Mouse (Mus musculus) retina, embryonic 14.5 days (tissue): ENCODE measurements around the gene Dnaja4.

Experiments used
- DNase-seq: peaks from one replicate; pipeline ENCODE4 v3.0.0-alpha.2; 2015; ENCODE audit warnings: low spot score

The Dnaja4 gene

DNA sequence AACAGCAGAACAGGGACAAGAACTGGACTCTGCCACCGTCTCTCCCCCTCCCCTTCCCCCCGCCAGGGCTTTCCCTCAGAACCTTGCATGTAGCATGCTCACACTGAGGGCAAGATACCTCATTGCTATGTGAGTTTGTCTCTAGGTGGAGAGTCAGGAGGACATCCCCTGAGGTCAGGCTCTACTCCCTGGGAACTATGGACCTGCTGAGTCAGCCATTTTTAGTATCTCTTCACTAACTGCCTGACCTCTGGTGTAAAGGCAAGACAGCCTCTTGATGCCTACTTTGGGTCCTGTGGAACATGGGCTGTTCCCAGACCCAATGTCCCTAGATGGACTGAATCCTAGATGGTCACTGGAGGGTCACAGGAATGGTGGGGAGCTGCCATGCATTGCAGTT, 53.0 kb downstream of the Dnaja4 start:
- DNase-seq, result no peak

GRCm38 (mm10) chr9:54752201-54752943, 53.7 kb downstream of the Dnaja4 start:
- DNase-seq, result peak; percentile 68

GRCm38 (mm10) chr9:54752944-54753295, 54.2 kb downstream of the Dnaja4 start:
- DNase-seq, result no peak

DNA sequence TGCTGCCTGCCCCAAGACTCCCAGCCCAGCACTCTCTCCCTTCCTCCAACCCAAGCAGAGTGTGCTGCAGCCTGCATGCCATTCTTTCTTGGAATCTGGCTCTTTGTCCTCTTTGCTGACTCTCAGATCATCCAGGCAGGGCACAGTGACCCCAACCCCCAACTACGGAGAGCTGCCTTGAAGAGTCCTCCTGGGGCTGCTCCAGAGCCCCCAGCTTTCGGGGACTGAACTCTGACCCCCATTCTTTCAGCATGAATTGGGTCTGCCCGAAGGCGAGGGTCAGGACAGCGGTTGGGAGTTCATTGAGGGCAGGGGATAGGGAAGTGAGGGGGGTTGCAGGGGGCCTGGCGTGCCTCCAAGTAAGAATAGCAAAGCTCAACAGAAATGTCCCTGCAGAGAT, 60.9 kb downstream of the Dnaja4 start:
- DNase-seq, result peak; percentile 53

DNA sequence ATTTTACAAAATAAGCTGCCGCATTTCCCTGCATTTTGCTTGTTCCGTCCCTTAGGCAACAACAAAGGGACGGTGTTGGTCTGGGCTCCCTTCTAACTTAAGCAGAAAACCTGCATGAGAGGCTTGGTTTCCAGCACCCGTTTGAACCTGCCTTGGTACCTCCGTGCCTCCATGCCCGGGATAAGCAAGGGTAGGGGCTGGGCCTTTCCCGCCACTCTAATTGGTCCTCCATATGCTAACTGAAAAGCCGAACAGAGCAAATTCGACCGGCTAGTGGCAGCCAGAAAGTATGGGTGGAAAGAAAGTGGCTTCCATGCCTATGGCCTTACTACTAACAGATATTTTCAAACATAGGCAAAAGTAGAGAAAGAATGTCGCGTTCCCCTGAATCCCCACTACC, 65.4 kb downstream of the Dnaja4 start:
- DNase-seq, result no peak

GRCm38 (mm10) chr9:54764561-54765217, 66.0 kb downstream of the Dnaja4 start, which contains the start of gene Crabp1:
Gene Crabp1, plus strand, starts transcription at chr9:54764748.
- DNase-seq, result peak; percentile 66

DNA sequence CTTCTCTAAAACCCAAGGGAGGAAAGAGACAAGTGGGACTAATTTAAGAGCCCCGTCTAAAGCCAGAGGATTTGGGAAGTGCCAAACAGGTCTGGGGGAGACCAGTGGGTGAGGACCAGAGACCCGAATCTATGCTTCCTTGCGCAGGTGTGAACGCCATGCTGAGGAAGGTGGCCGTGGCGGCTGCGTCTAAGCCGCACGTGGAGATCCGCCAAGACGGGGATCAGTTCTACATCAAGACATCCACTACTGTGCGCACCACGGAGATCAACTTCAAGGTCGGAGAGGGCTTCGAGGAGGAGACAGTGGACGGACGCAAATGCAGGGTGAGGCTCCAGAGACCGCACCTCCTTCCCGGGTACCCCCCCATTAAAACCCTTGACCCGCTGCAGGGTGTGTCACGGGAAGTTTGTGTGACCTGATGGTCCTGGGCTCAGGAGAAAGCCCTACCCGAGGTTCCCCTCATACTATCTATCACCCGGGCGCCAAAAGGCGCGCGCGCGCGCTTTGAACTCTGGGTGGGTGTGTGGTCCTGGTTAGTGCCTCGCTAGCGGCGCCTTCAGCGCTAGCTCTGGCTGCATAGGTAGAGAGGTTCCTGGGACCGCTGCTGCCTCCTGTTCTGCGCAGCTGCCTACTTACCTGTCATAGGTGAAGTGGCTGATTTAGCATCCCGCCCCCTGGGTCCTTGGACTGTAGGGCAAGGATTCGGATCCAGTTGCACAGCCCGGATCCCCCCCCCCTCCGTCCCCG, 66.8 kb downstream of the Dnaja4 start:
- peak; percentile 47 for DNase-seq
